Mouse (Mus musculus): ENCODE results near the gene Shd. TPM values are rescaled to one million over a fixed set of nuclear protein-coding genes. Genes with fewer than 3 reads are reported as not detected.

Gene Shd
- polyA plus RNA-seq, 1 experiment from 2014 or later: 102 TPM

GRCm38 (mm10) chr17:55952041-55952440 lies 18.2 kb upstream of the Shd start:
- peaks cover 12% of the 10 kb centered on the region for H3K4me1 ChIP-seq
- no peaks in the 10 kb centered on the region for H3K9me3 ChIP-seq (replicated peaks)
- no peak overlapping the region for H3K27ac ChIP-seq
- no peak for ATAC-seq
- peaks cover 33% of the 10 kb centered on the region for H3K27me3 ChIP-seq
- 0 out of 2 replicates have a peak overlapping the region, but pooled peaks have one; percentile 2 for H3K9ac ChIP-seq
- no peak overlapping the region for H3K4me2 ChIP-seq
- no peaks in the 10 kb centered on the region for H3K36me3 ChIP-seq (ENCODE audit: poor library complexity, severe bottlenecking)
- no peak overlapping the region for H3K4me3 ChIP-seq

DNA sequence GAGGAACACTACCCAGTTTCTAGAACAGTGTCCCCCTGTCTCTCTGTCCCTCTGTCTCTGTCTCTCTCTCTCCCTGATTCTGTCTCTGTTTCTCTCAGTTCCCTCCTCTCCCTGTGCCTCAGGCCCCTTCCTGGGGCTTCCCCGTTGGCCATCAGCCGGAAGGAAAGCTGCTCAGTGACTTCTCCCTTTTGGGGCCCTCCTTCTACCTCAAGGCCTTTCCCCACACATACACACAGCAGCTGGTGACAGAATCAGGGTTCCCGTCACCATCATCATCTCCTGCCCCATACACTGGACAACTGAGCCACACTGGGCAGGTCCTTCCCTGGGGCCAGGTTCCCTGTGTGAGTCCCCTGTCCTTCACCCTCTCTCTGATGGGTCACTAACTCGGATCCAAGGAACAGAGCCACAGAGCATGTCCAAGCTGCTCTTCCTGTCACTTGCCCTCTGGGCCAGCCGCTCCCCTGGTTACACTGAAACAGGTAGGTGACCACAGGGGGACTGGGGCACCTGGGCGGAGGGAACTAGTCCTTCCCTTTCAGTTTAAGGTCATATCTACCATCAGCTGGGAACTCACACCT lies 17.7 kb upstream of the Shd start, which contains the start of gene Ebi3:
TSS of gene Ebi3 (plus strand) at position 194 of the 581 bp plus-strand sequence.
- H3K9ac ChIP-seq: 0 out of 2 replicates have a peak within 1 kb of the TSS, but pooled peaks have one; percentile 2
- ATAC-seq: no peak
- H3K27me3 ChIP-seq: peaks cover 33% of the 10 kb centered on the region
- H3K4me1 ChIP-seq: peaks cover 17% of the 10 kb centered on the region
- WGBS: 86% methylated on average over 6 of the region's 6 CpGs
- no peaks in the 10 kb centered on the region for H3K36me3 ChIP-seq (ENCODE audit: poor library complexity, severe bottlenecking)
- H3K27ac ChIP-seq: no peak within 1 kb of the TSS
- no peaks in the 10 kb centered on the region for H3K9me3 ChIP-seq (replicated peaks)
- no peak within 1 kb of the TSS for H3K4me3 ChIP-seq
- no peak within 1 kb of the TSS for H3K4me2 ChIP-seq

- H3K4me3 ChIP-seq: no peak overlapping the region
- no peaks in the 10 kb centered on the region for H3K9me3 ChIP-seq (replicated peaks)
- 76% methylated on average over 6 of the region's 6 CpGs for WGBS
- H3K4me2 ChIP-seq: no peak overlapping the region
- H3K36me3 ChIP-seq (ENCODE audit: poor library complexity, severe bottlenecking): no peaks in the 10 kb centered on the region
- peaks cover 26% of the 10 kb centered on the region for H3K4me1 ChIP-seq
- H3K27me3 ChIP-seq: peaks cover 33% of the 10 kb centered on the region
- no peak overlapping the region for H3K9ac ChIP-seq
- no peak for ATAC-seq
- no peak overlapping the region for H3K27ac ChIP-seq
Measured at GRCm38 (mm10) chr17:55953751-55954150, 16.5 kb upstream of the Shd start.

GRCm38 (mm10) chr17:55954229-55954628 lies 16.0 kb upstream of the Shd start:
- H3K27me3 ChIP-seq: peaks cover 33% of the 10 kb centered on the region
- H3K27ac ChIP-seq: no peak overlapping the region
- H3K9me3 ChIP-seq (replicated peaks): no peaks in the 10 kb centered on the region
- WGBS: 42% methylated on average over 16 of the region's 16 CpGs
- no peak overlapping the region for H3K9ac ChIP-seq
- H3K4me3 ChIP-seq: no peak overlapping the region
- ATAC-seq: no peak
- peaks cover 26% of the 10 kb centered on the region for H3K4me1 ChIP-seq
- no peaks in the 10 kb centered on the region for H3K36me3 ChIP-seq (ENCODE audit: poor library complexity, severe bottlenecking)
- H3K4me2 ChIP-seq: no peak overlapping the region

DNA sequence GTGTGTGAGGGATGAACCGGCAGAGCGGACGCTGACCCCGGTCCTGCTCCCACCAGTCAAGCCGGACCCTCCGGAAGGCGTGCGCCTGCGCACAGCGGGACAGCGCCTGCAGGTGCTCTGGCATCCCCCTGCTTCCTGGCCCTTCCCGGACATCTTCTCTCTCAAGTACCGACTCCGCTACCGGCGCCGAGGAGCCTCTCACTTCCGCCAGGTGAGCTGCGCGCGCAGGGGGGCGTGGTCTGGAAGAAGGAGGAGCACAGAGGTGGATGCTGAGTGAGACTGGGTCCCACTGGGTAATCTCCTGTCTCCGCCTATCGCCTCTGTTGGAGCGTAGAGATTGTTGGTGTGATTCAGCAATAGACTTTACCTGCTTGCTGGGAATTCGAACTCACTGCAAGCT lies 14.1 kb upstream of the Shd start:
- no peak overlapping the region for H3K27ac ChIP-seq
- peaks cover 25% of the 10 kb centered on the region for H3K27me3 ChIP-seq
- ATAC-seq: peak; percentile 22
- peaks cover 35% of the 10 kb centered on the region for H3K4me1 ChIP-seq
- no peaks in the 10 kb centered on the region; the same call in 1 of the 2 replicates for H3K36me3 ChIP-seq (ENCODE audit: poor library complexity, severe bottlenecking)
- peak overlapping the region; percentile 79 for H3K4me2 ChIP-seq
- H3K4me3 ChIP-seq: peak overlapping the region; percentile 52
- 0% methylated on average over 26 of the region's 26 CpGs for WGBS
- no peaks in the 10 kb centered on the region for H3K9me3 ChIP-seq (replicated peaks)
- peak overlapping the region; percentile 70 for H3K9ac ChIP-seq

DNA sequence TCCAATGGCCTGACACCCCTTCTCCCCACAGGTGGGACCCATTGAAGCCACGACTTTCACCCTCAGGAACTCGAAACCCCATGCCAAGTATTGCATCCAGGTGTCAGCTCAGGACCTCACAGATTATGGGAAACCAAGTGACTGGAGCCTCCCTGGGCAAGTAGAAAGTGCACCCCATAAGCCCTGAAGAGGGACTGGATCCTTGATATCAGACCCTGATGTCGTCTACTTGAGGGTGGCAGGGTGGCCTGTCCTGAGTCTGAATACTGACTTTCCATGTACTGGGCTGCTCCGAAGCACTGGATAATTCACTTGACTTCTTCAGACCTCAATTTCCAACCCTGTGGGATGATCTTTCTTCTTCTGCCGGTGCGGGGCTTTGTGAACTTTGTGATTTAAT lies 13.7 kb upstream of the Shd start:
- no peak for ATAC-seq
- Histone ChIP-seq H3K4me1 (peaks cover 35% of the 10 kb centered on the region), H3K9ac (peak overlapping the region; percentile 70), H3K4me2 (peak overlapping the region; percentile 79), H3K27me3 (peaks cover 23% of the 10 kb centered on the region), H3K27ac (no peak overlapping the region), H3K36me3 (ENCODE audit: poor library complexity, severe bottlenecking) (peaks cover 4% of the 10 kb centered on the region), H3K9me3 (replicated peaks) (no peaks in the 10 kb centered on the region), H3K4me3 (peak overlapping the region; percentile 52)
- 30% methylated on average over 6 of the region's 6 CpGs for WGBS

DNA sequence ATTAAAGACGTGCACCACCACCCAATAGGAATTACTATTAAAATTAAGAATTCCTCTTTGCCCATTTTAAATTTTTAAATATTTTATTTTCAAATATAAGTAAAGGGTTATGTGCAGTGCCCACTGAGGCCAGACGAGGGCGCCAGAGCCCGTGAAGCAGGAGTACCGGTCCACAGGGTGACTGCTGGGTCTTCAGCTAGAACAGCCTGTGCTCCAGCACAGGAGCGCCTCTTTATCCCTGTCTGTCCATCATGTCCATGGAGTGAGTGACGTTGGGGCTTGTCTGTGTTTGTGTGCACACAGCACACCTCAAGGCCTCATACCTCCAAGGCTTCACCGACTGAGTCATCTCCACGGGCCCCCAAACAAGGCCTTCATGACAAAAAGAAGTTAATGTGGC lies 13.1 kb upstream of the Shd start:
- peak overlapping the region; percentile 21; the same call in 1 of the 2 replicates for H3K9ac ChIP-seq
- peak overlapping the region; percentile 79 for H3K4me2 ChIP-seq
- H3K36me3 ChIP-seq (ENCODE audit: poor library complexity, severe bottlenecking): peaks cover 9% of the 10 kb centered on the region
- WGBS: 12% methylated on average over 9 of the region's 9 CpGs
- peak overlapping the region; percentile 54; the same call in 1 of the 2 replicates for H3K27ac ChIP-seq
- H3K4me3 ChIP-seq: peak overlapping the region; percentile 9; the same call in 1 of the 2 replicates
- H3K9me3 ChIP-seq (replicated peaks): no peaks in the 10 kb centered on the region
- ATAC-seq: peak; percentile 30; the same call in 1 of the 2 replicates
- peaks cover 20% of the 10 kb centered on the region for H3K27me3 ChIP-seq
- peaks cover 35% of the 10 kb centered on the region for H3K4me1 ChIP-seq

GRCm38 (mm10) chr17:55957726-55958583 lies 12.3 kb upstream of the Shd start:
- no peak for ATAC-seq
- H3K9ac ChIP-seq: peak overlapping the region; percentile 61
- WGBS: 76% methylated on average over 13 of the region's 13 CpGs

GRCm38 (mm10) chr17:55958584-55958886 lies 11.7 kb upstream of the Shd start:
- H3K4me1 ChIP-seq: peaks cover 35% of the 10 kb centered on the region
- H3K9me3 ChIP-seq (replicated peaks): no peaks in the 10 kb centered on the region
- peak overlapping the region; percentile 64 for H3K4me2 ChIP-seq
- H3K36me3 ChIP-seq (ENCODE audit: poor library complexity, severe bottlenecking): peaks cover 13% of the 10 kb centered on the region
- WGBS: 35% methylated on average over 2 of the region's 2 CpGs
- peak overlapping the region; percentile 61 for H3K9ac ChIP-seq
- ATAC-seq: no peak
- peak overlapping the region; percentile 52 for H3K4me3 ChIP-seq
- peaks cover 14% of the 10 kb centered on the region for H3K27me3 ChIP-seq
- peak overlapping the region; percentile 95 for H3K27ac ChIP-seq

More at GRCm38 (mm10) chr17:55957726-55958583, 12.3 kb upstream of the Shd start:
- Histone ChIP-seq H3K4me3 (peak overlapping the region; percentile 52), H3K36me3 (ENCODE audit: poor library complexity, severe bottlenecking) (peaks cover 13% of the 10 kb centered on the region), H3K27me3 (peaks cover 14% of the 10 kb centered on the region), H3K27ac (peak overlapping the region; percentile 95), H3K4me2 (peak overlapping the region; percentile 64), H3K4me1 (peaks cover 35% of the 10 kb centered on the region), H3K9me3 (replicated peaks) (no peaks in the 10 kb centered on the region)

DNA sequence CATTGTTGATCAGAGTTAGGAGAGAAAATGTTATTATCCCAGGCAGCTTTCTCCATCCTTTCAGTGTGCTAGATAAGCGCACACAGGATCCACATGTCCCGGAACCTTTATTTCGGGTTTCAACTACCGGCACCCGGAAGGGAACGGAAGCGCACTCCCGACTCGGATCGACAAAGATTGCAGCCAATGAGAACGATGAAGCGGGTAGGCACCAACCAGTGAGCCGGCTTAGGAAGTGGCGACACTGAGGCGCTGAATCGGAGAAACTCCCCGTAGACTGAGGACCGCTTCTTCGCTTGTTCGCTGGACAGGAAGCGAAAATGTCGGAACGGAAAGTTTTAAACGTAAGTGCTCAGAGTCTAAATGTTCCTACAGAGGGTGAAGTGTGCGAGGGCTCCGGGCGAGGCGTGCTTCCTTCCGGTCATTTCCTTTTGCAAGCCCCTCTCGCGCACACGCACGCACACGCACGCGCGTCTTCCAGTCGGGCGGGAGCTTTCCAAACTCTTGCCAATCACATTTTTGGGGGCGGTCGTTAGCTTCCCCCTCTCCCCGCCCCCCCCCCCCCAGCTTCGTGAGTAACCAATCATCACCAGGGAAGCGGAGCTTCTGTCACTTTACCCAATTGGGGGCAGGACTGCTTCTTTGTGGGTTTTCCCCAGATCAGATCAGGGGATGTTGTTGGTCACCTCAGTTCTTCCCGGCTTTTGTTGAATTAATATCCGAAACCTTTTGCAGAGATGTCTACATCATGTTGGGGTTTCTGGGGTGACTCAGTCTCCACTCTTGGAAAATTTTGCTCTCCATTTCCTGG lies 11.1 kb upstream of the Shd start, which contains the start of gene Yju2:
TSS of gene Yju2 (plus strand) at position 182 of the 811 bp plus-strand sequence.
- peak within 1 kb of the TSS; percentile 68 for H3K9ac ChIP-seq
- peak within 1 kb of the TSS; percentile 52 for H3K4me3 ChIP-seq
- H3K4me2 ChIP-seq: peak within 1 kb of the TSS; percentile 64
- under 1% methylated on average over 46 of the region's 46 CpGs for WGBS
- peaks cover 18% of the 10 kb centered on the region for H3K36me3 ChIP-seq (ENCODE audit: poor library complexity, severe bottlenecking)
- no peaks in the 10 kb centered on the region for H3K9me3 ChIP-seq (replicated peaks)
- peak within 1 kb of the TSS; percentile 95 for H3K27ac ChIP-seq
- H3K27me3 ChIP-seq: peaks cover 10% of the 10 kb centered on the region
- peak; percentile 93 for ATAC-seq
- peaks cover 35% of the 10 kb centered on the region for H3K4me1 ChIP-seq

DNA sequence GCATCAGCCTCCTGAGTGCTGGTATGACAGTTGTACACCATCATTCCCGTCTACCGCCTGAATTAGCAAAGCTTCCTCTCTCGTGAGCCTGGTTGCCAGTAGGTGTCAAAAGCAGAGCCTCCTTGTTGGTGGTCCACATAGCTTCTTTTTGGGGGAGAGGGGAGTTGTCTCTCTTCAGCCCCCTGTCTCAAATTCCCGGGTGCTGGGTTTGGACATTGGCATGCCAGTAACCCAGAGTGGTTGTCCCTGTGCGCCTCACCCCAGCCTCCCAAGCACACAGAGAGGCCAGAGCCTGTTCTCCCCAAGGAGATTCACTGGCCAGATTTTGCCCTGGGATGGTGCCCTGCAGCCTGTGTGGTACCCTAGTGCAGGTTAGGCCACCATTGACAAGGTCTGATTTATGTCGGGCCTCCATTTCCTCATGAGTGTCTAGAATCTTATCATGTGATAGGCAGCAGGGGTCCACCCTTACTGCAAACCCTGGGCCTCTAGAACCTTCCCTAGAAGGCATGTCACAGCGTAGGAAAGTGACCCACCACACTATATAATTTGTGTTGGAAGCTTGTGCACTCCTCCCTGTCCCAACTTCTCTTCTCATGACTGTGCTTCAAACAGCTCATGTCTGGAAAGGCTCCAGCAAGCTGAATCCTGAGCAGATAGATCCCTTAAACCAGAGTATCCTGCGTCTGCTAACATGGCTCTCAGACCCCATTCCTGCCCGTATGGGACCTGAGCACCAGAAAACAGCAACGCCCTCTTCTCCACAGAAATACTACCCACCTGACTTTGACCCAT lies 10.1 kb upstream of the Shd start:
- ATAC-seq: no peak
- peaks cover 28% of the 10 kb centered on the region for H3K36me3 ChIP-seq (ENCODE audit: poor library complexity, severe bottlenecking)
- no peaks in the 10 kb centered on the region for H3K27me3 ChIP-seq
- H3K9ac ChIP-seq: peak overlapping the region; percentile 56
- H3K4me2 ChIP-seq: peak overlapping the region; percentile 64
- 74% methylated on average over 10 of the region's 10 CpGs for WGBS
- peaks cover 35% of the 10 kb centered on the region for H3K4me1 ChIP-seq
- H3K9me3 ChIP-seq (replicated peaks): no peaks in the 10 kb centered on the region
- peak overlapping the region; percentile 95 for H3K27ac ChIP-seq
- peak overlapping the region; percentile 52 for H3K4me3 ChIP-seq

Measured in forebrain, embryonic 13.5 days (tissue).